Mouse (Mus musculus) right cerebral cortex, adult 18-20 months (tissue): Measurements from ENCODE around the gene Ankrd13b.

ENCODE experiments used
- DNase-seq: peaks from one replicate; pipeline ENCODE4 v3.0.0; 2022; ENCODE audit warnings: mixed read lengths

The Ankrd13b gene

GRCm38 (mm10) chr11:77508068-77509021 lies 18.9 kb upstream of the Ankrd13b start:
- peak; percentile 82 for DNase-seq

DNA sequence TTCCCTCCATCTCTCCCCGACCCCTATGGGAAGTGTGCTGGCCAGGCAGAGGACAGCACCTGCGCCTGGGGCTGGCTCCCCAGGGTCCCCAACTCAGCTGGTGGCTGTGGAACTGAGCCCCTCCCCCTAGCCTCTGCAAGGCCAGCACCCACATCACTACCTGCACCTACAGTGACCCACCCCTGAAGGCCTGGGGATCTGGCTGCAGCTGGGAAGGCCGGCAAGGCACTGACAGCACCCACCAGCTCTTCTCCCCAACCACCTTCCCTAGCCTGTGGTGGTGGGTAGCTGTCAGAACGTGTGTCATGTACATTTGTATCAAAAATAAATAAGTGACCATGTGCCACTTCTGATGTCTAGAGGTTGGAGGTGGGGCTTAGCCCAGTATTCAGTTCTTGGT lies 17.9 kb upstream of the Ankrd13b start:
- DNase-seq: no peak

DNA sequence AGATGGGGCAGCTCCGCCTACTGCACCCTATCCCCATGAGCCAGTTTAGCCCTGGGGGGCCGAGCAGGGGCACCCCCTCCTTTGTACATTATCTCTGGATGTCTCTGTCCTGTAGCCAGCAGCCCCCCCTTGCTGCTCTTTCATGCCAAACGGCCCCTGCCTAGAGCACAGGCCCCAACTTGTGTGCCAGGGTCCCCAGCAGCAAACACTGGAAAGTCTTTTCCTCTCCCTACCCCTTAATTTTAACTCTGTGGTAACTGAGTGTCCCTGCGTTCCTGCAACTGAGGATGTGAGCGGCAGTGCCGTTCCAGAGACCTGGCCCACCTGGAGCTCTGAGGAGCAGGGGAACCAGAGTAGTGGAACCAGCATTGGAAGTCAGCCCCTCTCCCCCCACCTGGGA lies 17.5 kb upstream of the Ankrd13b start:
- no peak for DNase-seq

GRCm38 (mm10) chr11:77506273-77506672 lies 16.8 kb upstream of the Ankrd13b start:
- DNase-seq: no peak

DNA sequence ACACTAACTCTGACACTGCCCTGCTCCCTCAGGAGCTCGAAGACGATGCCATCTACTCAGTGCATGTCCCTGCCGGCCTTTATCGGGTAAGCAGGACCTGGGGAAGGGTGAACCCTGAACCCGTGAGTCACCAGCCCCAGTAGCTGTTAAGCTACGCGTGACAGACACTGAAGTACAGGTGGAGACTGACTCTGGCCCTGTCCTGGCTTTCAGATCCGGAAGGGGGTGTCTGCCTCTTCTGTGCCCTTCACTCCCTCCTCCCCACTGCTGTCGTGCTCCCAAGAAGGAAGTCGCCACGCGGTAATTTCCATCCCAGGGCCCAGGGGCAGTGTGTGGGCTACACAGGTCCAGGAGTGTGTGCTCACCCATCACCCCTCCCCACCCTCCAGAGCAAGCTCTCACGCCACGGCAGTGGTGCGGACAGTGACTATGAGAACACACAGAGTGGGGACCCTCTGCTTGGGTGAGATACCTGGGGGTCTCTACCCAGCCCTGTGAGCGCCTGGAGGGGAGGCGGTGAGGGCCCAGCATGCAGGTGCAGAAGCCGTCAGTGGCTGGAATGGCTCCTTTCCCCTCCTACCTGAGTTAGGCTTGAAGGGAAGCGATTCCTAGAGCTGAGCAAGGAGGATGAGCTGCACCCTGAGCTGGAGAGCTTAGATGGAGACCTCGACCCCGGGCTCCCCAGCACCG lies 16.0 kb upstream of the Ankrd13b start:
- DNase-seq: no peak

- no peak for DNase-seq
These were observed 14.9 kb upstream of the Ankrd13b start for GRCm38 (mm10) chr11:77504377-77504776.

DNA sequence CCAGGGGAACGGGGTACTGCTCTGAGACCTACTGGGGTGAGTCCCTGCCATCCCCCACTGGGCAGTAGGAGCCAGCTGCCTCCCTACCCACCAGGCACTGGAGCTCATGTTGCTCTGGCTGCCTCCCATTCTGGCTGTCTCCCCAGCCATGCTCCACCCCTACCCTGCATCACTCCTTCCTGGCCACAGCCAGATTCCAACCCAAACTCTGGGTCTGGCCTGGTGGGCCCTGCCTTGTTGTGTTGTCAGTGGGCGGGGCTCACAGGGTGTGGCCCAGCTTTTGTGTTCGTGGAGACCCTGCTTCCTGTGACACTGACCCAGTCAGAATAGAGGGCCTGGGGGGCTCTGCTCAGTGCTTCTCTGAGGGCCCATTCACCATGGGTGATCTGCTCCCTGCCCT lies 14.0 kb upstream of the Ankrd13b start:
- no peak for DNase-seq

DNA sequence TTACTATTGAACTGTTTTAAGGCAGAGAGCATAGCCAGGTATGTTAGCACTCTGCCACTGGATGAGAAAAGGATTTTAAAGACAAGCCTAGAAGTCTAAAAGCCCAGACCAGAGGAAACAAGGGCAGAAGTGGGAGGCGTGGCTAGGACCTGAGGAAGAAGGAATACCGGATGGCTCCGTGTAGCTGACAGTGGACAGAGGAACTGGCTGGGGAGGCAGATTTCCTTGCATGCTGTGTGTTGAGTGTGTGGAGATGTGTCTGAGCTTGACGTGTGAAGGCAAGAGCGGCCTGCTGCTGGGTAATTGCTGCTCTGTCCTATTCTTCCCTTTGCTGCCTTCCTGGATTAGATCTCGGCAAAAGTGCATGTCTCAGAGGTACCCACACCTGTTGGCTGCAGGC lies 13.0 kb upstream of the Ankrd13b start:
- no peak for DNase-seq

DNA sequence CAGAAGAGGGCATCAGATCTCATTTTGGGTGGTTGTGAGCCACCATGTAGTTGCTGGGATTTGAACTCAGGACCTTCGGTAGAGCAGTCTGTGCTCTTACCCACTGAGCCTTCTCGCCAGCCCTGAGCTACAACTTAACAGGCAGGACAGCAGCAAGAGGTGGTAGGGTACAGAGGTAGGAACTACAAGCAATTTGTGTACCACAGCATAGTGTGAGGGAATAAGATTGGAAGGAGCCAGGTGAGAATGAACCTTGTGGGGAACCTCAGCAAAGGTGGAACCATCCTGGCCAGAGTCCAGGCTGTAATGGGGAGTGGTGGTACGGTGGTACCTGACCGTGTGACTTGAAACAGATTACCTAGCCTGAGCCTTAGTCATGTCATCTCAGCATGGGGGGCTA lies 12.5 kb upstream of the Ankrd13b start:
- no peak for DNase-seq

GRCm38 (mm10) chr11:77501392-77501791 lies 11.9 kb upstream of the Ankrd13b start:
- peak; percentile 78 for DNase-seq

DNA sequence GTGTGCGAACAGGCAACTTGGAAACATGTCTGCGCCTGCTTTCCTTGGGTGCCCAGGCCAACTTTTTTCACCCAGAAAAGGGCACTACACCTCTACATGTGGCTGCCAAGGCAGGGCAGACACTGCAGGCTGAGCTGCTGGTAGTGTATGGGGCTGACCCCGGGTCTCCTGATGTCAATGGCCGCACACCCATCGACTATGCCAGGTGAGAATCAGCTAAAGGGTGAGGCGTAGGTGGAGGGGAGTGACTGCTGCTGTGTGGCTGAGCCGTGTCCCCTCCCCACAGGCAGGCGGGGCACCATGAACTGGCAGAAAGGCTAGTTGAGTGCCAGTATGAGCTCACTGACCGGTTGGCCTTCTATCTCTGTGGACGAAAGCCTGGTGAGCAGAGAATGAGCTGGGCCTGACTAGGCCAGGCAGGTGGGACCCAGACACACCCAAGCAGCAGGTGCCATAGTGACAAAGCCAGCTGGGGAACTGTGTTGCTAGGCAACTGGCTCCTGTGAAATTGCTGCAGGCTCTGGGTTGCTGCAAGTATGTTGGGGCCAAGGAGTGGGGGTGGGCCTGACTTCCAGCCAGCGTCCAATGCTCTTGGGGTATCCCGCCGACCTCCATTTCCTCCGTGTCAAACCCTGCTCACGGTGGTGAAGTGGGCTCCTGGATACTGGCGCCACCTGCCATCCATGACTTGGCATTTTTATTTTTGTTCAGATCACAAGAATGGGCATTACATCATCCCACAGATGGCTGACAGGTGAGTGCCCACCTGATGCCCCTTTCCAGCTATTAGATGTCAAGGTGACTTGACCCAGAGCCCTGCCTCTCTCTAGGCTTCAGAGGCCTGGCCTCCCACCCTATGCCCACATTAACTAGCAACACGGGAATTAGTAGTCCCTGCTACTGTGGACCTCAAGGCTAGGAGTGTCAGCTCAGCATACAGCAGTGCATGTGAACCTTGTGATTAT lies 11.2 kb upstream of the Ankrd13b start:
- no peak for DNase-seq

DNA sequence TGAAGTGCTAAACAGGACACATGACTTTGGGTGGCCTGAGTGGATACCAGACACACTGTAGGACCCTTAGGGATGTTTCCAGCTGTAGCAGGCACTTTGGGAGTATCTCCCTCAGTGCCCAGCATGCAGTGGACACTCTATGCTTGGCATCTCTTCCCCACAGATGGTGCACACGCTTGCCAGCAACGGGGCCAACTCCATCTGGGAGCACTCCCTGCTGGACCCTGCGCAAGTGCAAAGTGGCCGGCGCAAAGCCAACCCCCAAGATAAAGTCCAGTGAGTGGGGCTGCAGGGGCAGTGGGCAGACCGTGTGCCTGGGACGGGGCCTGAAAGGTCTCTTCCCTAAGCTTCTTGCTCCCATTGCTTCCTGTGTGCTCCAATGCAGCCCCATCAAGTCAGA lies 9.9 kb upstream of the Ankrd13b start:
- DNase-seq: no peak

DNA sequence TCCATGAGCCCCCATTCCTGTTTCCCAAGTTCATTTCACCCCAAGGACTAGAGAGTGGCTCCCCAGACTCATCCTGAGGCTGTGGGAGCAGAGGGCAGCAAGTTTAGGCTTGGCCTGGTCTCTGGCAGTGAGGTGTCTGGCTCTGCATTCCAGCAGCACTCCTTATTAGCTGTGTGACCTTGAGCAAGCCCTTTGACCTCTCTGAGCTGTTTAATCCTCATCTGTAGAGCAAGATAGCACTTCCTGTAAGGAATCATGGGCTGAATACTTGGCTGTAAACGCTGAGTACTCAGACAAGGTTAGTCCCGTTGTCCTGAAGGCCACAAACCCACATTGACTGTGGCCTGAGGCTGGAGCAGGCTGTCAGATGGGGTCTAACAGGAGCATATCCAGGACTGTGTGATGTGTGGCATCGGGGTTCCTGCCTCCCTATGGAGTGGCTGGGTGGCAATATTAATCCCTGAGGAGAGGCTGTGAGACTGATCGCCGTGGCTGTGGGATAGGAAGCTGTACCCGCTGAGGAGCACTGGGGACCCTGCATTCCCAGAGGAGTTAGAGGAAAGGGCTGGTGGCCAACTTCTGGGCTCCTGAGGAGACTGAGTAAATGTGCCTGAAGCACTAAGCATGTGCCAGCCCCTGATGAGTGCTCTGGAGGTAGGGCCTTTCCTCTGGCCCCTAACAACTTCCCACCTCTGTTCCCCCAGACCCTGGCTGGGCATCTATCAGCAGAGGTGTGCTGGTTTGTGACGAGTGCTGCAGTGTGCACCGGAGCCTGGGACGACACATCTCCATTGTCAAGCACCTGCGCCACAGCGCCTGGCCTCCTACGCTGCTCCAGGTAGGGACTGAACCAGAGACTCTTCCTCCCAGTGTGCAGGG lies 9.0 kb upstream of the Ankrd13b start:
- no peak for DNase-seq

DNA sequence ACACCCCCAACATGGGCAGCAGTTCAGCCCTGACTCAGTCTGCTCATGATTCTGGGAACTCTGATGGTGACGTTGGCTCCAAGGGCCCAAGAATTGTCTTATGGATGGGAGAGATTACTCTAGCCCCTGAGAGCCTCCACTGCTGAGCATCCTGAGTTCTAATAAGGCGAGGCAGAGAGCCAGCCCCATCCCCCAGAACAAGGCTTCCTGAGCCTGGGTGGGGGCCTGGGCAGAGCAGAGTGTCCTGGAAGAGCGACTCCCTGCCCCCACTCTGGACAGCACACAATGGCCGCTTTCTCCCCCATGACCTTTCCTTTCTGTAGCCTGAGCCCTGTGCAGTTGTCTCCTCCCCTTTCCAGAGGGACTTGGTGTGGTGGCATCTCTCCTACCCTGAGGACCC lies 8.4 kb upstream of the Ankrd13b start:
- DNase-seq: no peak

- no peak for DNase-seq
These were observed 7.9 kb upstream of the Ankrd13b start for GRCm38 (mm10) chr11:77497341-77497756.

DNA sequence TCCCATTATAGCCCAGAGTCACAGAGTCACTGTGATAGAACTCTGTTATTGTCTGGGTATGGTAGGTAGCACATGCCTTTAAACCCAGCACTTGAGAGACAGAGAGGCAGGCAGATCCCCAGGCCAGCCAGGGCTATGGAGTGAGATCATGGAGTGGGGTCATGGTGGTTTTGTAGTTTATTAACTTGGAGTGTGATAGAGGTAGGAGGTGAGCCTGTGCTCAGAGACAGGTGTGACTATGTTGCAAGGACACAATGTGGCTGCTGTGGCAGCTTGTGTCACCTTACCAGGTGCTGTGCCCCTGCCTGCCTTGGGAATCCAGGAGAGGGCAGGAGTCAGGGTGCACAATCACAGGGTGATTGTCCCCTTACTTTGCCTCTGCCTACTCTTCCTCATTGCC lies 6.0 kb upstream of the Ankrd13b start:
- DNase-seq: no peak

GRCm38 (mm10) chr11:77494782-77495181 lies 5.3 kb upstream of the Ankrd13b start:
- DNase-seq: no peak

GRCm38 (mm10) chr11:77494344-77494676 lies 4.8 kb upstream of the Ankrd13b start:
- DNase-seq: no peak

DNA sequence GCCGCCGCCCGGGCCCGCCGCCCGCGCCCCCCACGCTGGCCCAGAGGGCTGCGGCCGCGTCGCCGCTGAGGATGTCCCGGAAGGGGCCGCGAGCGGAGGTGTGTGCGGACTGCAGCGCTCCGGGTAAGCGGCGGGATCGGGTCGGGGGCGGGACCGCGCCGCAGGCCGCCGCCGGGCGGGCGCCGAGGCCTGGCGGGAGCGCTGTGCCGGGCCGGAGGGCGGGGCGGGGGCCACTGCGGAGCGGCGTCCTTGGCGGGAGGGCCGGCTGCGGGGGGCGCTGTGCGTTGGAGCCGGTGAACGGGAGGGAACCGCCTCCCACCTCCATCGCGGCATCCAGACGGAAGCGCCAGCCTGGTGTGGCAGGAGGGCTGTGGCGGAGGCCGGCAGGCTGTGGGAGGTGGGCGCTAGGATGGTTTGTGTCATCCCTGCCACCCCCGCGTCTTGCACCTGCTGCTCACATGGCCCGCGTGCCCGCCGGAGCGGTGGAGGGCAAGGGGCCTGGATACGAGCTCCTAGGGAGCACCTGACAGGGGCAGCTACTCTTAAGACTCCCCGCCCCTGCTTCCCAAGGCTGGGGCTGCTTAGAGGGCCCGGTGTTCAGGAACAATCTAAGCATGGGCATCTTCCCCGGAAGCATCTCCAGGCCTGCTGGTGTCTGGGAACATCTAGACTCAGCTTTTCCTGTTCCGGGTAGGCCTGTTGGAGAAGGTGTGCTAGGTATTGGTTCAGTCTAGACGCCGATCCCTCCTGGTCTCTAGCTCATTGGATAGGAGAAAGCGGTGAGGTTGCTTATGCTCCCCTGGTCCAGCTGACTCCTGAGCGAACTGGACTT lies 4.2 kb upstream of the Ankrd13b start, which contains the start of gene Git1:
TSS of gene Git1 (plus strand) at position 51 of the 832 bp plus-strand sequence.
- peak; percentile 78 for DNase-seq

DNA sequence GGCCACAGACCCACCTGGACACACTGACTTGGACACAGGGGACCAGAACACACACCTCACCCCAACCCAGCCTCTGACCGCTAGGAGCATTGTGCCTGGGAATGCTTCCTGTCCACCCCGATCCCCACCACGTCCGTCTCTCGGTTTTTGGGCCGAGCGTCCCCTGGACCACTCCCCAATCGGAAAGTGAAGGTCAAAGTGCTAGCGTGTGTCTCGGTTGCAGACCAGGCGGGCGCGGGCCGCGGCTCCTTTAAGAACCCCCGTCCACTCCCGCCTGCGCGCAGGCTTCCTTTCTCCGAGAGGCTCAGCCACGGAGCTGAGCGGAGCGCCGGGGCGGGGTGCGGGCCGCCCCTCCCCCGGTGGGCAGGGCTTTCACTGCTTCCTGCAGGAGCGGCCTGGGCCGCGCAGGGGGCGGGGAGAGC lies 3.4 kb upstream of the Ankrd13b start:
- peak; percentile 96 for DNase-seq

DNA sequence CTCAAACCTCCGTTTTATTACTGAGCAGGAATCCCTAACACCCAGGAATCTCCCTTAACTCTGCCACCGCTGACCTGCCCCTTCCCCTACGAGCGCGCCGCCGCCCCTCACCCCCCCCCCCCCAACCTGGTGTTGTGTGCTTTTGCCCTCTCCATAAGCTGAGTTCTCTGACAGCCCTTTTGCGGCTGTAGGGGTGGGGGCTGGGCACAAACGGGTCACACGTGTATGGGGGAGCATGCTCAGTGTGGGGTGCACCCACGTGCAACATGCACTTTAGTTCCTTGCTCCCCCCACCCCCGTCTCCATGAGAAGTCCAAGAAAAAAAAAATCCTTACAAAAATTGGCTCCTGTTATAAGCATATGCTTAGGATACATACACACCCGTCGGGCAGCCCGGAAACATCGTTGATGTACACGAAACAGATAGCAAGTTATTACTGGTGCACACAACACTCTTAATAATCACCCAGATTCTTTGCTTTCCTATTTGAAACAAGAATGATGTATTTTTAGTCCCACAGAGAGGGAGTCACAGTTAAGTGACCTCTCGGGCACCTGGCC lies 2.9 kb upstream of the Ankrd13b start:
- DNase-seq: no peak
